Mouse (Mus musculus) mature B cell (primary cell): ENCODE measurements around the gene BC048562.

Experiments used
- in situ Hi-C: fragments of 300-500 bp; cut with MboI; formaldehyde crosslinking; loops from 2 replicates; pipeline ENCODE4 v1.14.3; 2019

BC048562 gene

GRCm38 (mm10) chr9:108479721-108480351 lies 43.6 kb downstream of the BC048562 start, which contains the start of gene Lamb2:
Gene Lamb2, plus strand, starts transcription at chr9:108479736.
- in situ Hi-C loops = no loop called here

- in situ Hi-C loops = no loop called here
Observed at GRCm38 (mm10) chr9:108480813-108481519, 44.7 kb downstream of the BC048562 start.

- in situ Hi-C loops = no loop called here
Observed at GRCm38 (mm10) chr9:108481520-108482210, 45.4 kb downstream of the BC048562 start.

- in situ Hi-C loops = no loop called here
Observed at GRCm38 (mm10) chr9:108483051-108483790, 46.9 kb downstream of the BC048562 start.

GRCm38 (mm10) chr9:108484021-108484420 lies 47.7 kb downstream of the BC048562 start:
- in situ Hi-C loops = no loop called here

GRCm38 (mm10) chr9:108485301-108485875 lies 49.1 kb downstream of the BC048562 start:
- in situ Hi-C loops = no loop called here

GRCm38 (mm10) chr9:108486973-108487530 lies 50.8 kb downstream of the BC048562 start:
- in situ Hi-C loops = no loop called here

GRCm38 (mm10) chr9:108488403-108488802 lies 52.1 kb downstream of the BC048562 start:
- in situ Hi-C loops = no loop called here

GRCm38 (mm10) chr9:108489215-108489614 lies 52.9 kb downstream of the BC048562 start:
- in situ Hi-C loops = no loop called here

- in situ Hi-C loops = no loop called here
Observed at GRCm38 (mm10) chr9:108489702-108490558, 53.6 kb downstream of the BC048562 start.

- in situ Hi-C loops = no loop called here
Observed at GRCm38 (mm10) chr9:108490559-108491285, 54.4 kb downstream of the BC048562 start, which contains the start of gene Usp19. Gene Usp19, plus strand, starts transcription at chr9:108490602.

- in situ Hi-C loops = no loop called here
Observed at GRCm38 (mm10) chr9:108491286-108491580, 55.0 kb downstream of the BC048562 start.

- in situ Hi-C loops = no loop called here
Observed at GRCm38 (mm10) chr9:108492043-108492750, 55.9 kb downstream of the BC048562 start.

GRCm38 (mm10) chr9:108493246-108493645 lies 57.0 kb downstream of the BC048562 start:
- in situ Hi-C loops = no loop called here

GRCm38 (mm10) chr9:108494146-108494825 lies 58.0 kb downstream of the BC048562 start:
- in situ Hi-C loops = no loop called here

GRCm38 (mm10) chr9:108494905-108495304 lies 58.6 kb downstream of the BC048562 start:
- in situ Hi-C loops = no loop called here
